Mouse (Mus musculus): ENCODE measurements around the gene Ppp2r5a. TPM values are rescaled to one million over a fixed set of nuclear protein-coding genes. Genes with fewer than 3 reads are reported as not detected.

Ppp2r5a gene
- polyA plus RNA-seq, 1 experiment, result 263 TPM

DNA sequence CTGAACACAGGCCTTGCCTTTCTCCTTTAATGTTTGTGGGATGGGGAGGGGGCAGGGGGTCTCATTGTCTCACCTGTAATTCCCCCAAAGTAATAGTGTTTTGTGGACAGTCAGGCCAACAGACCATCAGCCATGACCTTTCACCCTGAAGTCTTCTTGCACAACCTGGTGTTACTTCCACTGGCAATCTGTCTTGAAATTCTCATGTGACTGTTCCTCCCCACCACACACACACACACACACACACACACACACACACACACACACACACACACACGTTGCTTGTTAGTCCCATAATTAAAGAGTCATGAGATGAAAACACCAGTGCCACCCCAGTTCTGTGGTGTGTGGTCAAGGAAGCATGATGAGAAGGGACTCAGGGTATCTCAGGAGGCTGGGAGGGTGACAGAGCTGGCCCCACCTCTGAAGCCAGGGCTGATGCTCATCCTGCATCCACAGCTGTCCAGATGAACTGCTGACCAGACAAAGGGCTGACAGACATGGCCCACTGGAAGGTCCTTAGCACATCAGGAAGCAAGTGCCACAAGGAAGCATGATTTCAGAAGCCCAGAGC, 18.4 kb upstream of the Ppp2r5a start:
- WGBS, result 39% methylated on average over 1 of the region's 1 CpGs
- Histone ChIP-seq H3K4me3 (ENCODE audit: insufficient read depth, low read depth, low read length) (no peak overlapping the region), H3K4me1 (ENCODE audit: control insufficient read depth, insufficient read depth, low read length) (peaks cover 5% of the 10 kb centered on the region; the same call in 1 of the 2 replicates), H3K27ac (ENCODE audit: insufficient read depth, low read depth, low read length) (no peak overlapping the region)
- no peak for TF ChIP-seq CTCF (IDR thresholded peaks at IDR 0.05; ENCODE audit: insufficient read depth, low read depth, low read length)
- no peak for TF ChIP-seq POLR2A (IDR thresholded peaks at IDR 0.05; ENCODE audit: insufficient read depth, low read depth, low read length)

DNA sequence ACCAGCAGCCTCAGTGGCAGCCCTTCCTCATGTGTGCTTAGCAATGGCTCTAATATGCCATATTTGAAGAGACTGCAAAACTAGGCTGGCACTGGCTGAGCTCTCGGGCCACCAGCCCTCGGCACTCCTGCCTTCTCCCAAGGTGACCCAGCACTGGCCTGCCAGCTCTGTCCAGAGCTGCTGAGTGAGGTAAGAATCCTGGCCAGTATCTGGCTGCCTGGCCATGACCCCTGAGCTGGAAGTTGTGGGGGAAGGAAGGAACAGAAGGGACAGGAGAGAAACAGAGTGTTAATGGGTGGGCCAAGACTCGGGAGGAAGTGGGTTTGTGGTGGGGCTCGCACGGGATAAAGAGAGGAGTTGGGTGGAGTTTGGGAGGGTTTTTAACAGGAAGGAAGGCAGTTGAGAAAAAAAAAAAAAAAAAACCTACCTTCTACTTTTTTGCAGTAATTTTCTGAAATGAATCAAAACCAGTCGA, 17.9 kb upstream of the Ppp2r5a start:
- no peak overlapping the region for H3K4me3 ChIP-seq (ENCODE audit: insufficient read depth, low read depth, low read length)
- H3K27ac ChIP-seq (ENCODE audit: insufficient read depth, low read depth, low read length), result no peak overlapping the region
- H3K4me1 ChIP-seq (ENCODE audit: control insufficient read depth, insufficient read depth, low read length), result peaks cover 8% of the 10 kb centered on the region; the same call in 1 of the 2 replicates
- 83% methylated on average over 6 of the region's 6 CpGs for WGBS
- no peak for TF ChIP-seq CTCF (IDR thresholded peaks at IDR 0.05; ENCODE audit: insufficient read depth, low read depth, low read length)
- TF ChIP-seq POLR2A (IDR thresholded peaks at IDR 0.05; ENCODE audit: insufficient read depth, low read depth, low read length), result no peak

DNA sequence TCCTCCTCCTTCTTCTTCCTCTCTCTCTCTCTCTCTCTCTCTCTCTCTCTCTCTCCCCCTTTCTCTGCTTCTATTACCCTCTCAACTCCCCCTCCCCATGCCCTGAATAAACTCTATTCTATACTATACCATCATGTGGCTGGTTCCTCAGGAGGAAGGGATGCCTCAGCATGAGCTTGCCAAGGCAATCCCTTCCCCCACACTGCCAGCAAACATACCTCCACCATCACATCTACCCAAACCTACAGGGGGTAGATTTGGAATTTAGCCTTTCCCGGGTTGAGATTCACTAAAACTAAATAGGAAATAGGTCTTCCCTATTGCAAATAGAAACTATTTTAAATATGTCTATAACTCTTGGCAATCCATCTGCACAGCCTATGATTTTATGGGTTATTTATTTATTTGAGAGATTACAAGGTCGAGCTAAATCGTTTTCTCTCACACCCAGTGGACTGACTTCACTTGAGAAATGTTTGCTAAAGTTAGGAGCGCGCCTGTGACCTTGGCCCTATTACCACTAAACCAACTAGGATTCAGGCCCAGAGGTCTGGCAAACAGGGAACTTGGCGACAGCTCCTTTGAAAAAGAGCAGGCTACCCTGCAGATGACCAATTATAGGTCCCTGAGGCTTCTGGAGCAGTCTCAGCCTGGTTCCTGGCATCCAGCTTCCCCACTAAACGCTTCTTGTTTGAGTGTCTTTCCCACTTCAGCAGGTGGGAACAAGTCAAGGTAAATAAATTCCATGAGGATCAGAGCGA, 17.1 kb upstream of the Ppp2r5a start:
- no peak for TF ChIP-seq POLR2A (IDR thresholded peaks at IDR 0.05; ENCODE audit: insufficient read depth, low read depth, low read length)
- TF ChIP-seq CTCF (IDR thresholded peaks at IDR 0.05; ENCODE audit: insufficient read depth, low read depth, low read length), result no peak
- H3K4me3 ChIP-seq (ENCODE audit: insufficient read depth, low read depth, low read length), result no peak overlapping the region
- peaks cover 8% of the 10 kb centered on the region; the same call in 1 of the 2 replicates for H3K4me1 ChIP-seq (ENCODE audit: control insufficient read depth, insufficient read depth, low read length)
- 67% methylated on average over 8 of the region's 8 CpGs for WGBS
- H3K27ac ChIP-seq (ENCODE audit: insufficient read depth, low read depth, low read length), result no peak overlapping the region

DNA sequence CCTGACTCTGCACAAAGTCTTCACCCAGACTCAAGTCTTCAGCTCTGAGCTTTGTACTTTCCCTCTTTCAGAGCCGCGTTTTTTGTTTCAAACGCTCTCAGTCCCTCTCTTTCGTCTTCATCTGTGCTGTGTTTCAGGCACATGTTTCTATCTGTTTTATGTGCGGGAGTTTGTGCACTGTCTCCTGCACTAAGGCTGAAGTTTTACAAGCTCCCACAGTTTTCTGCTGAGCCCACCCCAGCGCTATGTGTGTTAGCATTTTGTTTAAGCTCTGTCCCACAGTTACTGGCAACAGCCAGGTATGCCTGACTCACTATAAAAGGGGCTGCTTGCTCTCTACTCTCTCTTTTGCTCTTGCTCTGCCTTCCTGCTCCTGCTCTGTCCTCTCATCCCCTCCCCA, 16.3 kb upstream of the Ppp2r5a start:
- no peak for TF ChIP-seq POLR2A (IDR thresholded peaks at IDR 0.05; ENCODE audit: insufficient read depth, low read depth, low read length)
- no peak for TF ChIP-seq CTCF (IDR thresholded peaks at IDR 0.05; ENCODE audit: insufficient read depth, low read depth, low read length)
- WGBS, result 79% methylated on average over 6 of the region's 6 CpGs
- H3K27ac ChIP-seq (ENCODE audit: insufficient read depth, low read depth, low read length), result no peak overlapping the region
- H3K4me1 ChIP-seq (ENCODE audit: control insufficient read depth, insufficient read depth, low read length), result peaks cover 8% of the 10 kb centered on the region; the same call in 1 of the 2 replicates
- H3K4me3 ChIP-seq (ENCODE audit: insufficient read depth, low read depth, low read length), result no peak overlapping the region

DNA sequence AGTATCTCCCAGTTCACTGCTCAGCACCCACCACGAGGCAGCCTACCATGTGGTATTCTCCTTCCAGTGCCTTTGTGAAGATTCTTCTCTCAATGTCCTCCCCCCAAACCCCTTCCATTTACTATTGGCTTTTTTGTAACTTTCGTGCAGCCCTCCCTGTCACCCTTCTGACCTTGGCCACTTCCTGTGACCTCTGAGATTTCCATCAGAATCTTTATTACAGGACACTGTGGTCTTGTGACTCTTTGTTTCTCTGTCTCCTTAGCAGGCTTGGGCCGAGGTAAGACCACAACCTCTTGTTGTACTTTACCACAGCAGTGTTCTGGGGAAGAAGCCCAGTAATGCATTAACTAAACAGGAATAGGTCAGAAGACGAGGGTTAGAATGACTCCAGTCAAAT, 15.9 kb upstream of the Ppp2r5a start:
- no peak overlapping the region for H3K27ac ChIP-seq (ENCODE audit: insufficient read depth, low read depth, low read length)
- H3K4me3 ChIP-seq (ENCODE audit: insufficient read depth, low read depth, low read length), result no peak overlapping the region
- 94% methylated on average over 4 of the region's 4 CpGs for WGBS
- TF ChIP-seq POLR2A (IDR thresholded peaks at IDR 0.05; ENCODE audit: insufficient read depth, low read depth, low read length) (no peak), CTCF (IDR thresholded peaks at IDR 0.05; ENCODE audit: insufficient read depth, low read depth, low read length) (no peak)
- peaks cover 13% of the 10 kb centered on the region; the same call in 1 of the 2 replicates for H3K4me1 ChIP-seq (ENCODE audit: control insufficient read depth, insufficient read depth, low read length)

DNA sequence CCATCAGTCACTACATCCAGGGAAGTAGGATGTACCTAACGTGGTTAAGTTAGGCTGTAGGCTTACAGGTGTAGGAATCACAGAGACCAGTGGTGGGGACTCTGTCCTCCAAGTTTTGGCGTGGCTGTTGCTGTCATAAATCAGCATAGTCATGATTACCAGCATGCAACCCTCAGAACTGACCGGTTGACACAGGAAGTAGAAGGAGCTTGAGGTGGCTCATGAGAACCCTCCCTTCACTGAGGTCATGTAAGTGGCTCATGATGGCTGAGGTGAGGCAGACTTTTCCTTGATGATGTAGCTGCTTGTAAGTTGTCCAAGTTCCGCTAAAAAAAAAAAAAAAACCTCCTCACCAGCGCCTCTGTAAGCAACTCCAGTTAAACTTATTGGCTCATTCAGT, 14.0 kb upstream of the Ppp2r5a start:
- WGBS, result 91% methylated on average over 5 of the region's 5 CpGs
- no peak overlapping the region for H3K27ac ChIP-seq (ENCODE audit: insufficient read depth, low read depth, low read length)
- H3K4me1 ChIP-seq (ENCODE audit: control insufficient read depth, insufficient read depth, low read length), result peaks cover 14% of the 10 kb centered on the region; the same call in 1 of the 2 replicates
- H3K4me3 ChIP-seq (ENCODE audit: insufficient read depth, low read depth, low read length), result no peak overlapping the region
- no peak for TF ChIP-seq CTCF (IDR thresholded peaks at IDR 0.05; ENCODE audit: insufficient read depth, low read depth, low read length)
- TF ChIP-seq POLR2A (IDR thresholded peaks at IDR 0.05; ENCODE audit: insufficient read depth, low read depth, low read length), result no peak

DNA sequence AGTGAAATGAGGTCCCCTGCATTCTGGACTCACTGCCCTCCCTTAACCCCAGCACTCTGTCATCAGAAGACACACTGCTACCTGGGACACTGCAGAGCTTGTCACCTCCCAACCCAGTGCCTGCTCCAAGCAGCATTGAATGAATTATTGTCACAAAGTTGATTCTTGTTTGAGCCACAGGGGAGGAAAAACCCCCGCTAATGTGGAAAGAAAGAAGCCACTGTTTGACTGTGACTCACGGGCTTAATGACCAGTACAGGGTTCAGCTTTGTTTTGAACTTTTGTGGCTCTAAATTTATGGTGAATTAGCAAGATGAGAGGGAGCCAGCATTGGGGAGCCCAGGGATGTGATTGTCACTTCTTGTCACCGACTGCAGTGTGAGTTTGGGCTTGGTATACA, 13.5 kb upstream of the Ppp2r5a start:
- Histone ChIP-seq H3K4me1 (ENCODE audit: control insufficient read depth, insufficient read depth, low read length) (peaks cover 14% of the 10 kb centered on the region; the same call in 1 of the 2 replicates), H3K27ac (ENCODE audit: insufficient read depth, low read depth, low read length) (no peak overlapping the region), H3K4me3 (ENCODE audit: insufficient read depth, low read depth, low read length) (no peak overlapping the region)
- TF ChIP-seq POLR2A (IDR thresholded peaks at IDR 0.05; ENCODE audit: insufficient read depth, low read depth, low read length) (no peak), CTCF (IDR thresholded peaks at IDR 0.05; ENCODE audit: insufficient read depth, low read depth, low read length) (no peak)
- 41% methylated on average over 3 of the region's 3 CpGs for WGBS

DNA sequence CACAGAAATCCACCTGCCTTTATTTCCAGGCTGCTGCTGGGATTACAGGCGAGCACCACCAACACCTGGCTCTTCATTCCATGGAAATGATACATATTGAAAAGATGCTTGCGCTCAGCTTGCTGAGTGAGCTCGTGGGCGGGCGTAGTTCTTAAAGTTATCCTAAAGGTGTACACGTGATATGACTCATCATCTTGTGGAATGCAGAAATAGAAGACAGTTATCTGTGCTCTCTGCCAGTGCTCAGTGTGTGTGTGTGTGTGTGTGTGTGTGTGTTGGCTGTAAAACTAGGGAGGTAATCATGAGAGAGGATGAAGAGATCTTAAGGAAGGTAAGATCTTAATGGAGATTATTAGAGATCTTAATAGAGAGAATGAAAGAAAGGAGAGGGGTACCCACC, 11.4 kb upstream of the Ppp2r5a start:
- 63% methylated on average over 6 of the region's 6 CpGs for WGBS
- H3K4me3 ChIP-seq (ENCODE audit: insufficient read depth, low read depth, low read length), result no peak overlapping the region
- TF ChIP-seq POLR2A (IDR thresholded peaks at IDR 0.05; ENCODE audit: insufficient read depth, low read depth, low read length), result no peak
- TF ChIP-seq CTCF (IDR thresholded peaks at IDR 0.05; ENCODE audit: insufficient read depth, low read depth, low read length), result no peak
- peaks cover 19% of the 10 kb centered on the region; the same call in 1 of the 2 replicates for H3K4me1 ChIP-seq (ENCODE audit: control insufficient read depth, insufficient read depth, low read length)
- no peak overlapping the region for H3K27ac ChIP-seq (ENCODE audit: insufficient read depth, low read depth, low read length)
